Mouse (Mus musculus) MEL (cell line): ENCODE results near the gene Etnk2.

Experiments used
- CTCF ChIP-seq, 3 experiments: IDR thresholded peaks in 2 of 3; conservative IDR thresholded peaks in 1 of 3; 2 replicates each; pipeline ENCODE4 v1.5.1; 2011 to 2012; ENCODE audit warnings: low read length in 3 of 3, low read depth in 2 of 3, mild to moderate bottlenecking in 2 of 3, improper control_type of control experiment in 1 of 3, inconsistent platforms in 1 of 3, mixed read lengths in 1 of 3, moderate library complexity in 1 of 3; ENCODE audit not compliant: control insufficient read depth in 1 of 3, insufficient read depth in 1 of 3, poor library complexity in 1 of 3, severe bottlenecking in 1 of 3
- RAD21 ChIP-seq: IDR thresholded peaks from 2 replicates; pipeline ENCODE4 v1.6.1; 2011; ENCODE audit warnings: mild to moderate bottlenecking, low read depth, low read length, improper control_type of control experiment

- TF ChIP-seq RAD21 (no peak), CTCF (IDR thresholded peaks at IDR 0.05 in 2 of 3, conservative IDR thresholded peaks at IDR 0.05 in 1 of 3; ENCODE audit: control insufficient read depth in 1 of 3, insufficient read depth in 1 of 3, low read depth in 2 of 3, low read length in 3 of 3, poor library complexity in 1 of 3, severe bottlenecking in 1 of 3) (no peak)
Measured at GRCm38 (mm10) chr1:133331142-133331541, 32.2 kb upstream of the Etnk2 start.
